Mouse (Mus musculus) cerebral cortex, adult 2 months (tissue): ENCODE results near the gene Atg4b.

ENCODE experiments used
- WGBS: fragments of 180-500 bp; shearing (Covaris S2); methylation state at CpG from one replicate; pipeline ENCODE4 v1.1.7; 2018; 5-methylcytosine and 5-hydroxymethylcytosine counted together

Gene Atg4b

DNA sequence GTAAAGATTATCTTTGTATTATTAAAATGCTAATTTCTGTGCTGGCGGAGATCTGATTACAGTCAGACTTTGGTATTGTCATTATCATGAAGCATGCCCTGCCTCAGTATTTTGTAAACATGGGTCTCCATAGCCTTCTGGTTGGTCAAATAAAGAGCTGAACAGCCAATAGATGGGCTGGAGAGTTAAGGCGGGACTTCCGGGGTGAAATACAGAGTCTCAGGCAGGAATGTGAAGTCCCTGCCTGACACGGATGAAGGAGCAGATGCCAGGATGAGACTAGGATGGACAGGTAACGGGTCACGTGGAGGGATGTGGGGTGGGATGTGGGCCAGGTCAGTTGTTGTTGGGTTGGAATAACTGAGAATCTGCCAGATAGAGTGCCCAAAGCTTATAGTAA, at the start of gene Atg4b:
TSS of gene Atg4b (plus strand) at position 211 of the 400 bp plus-strand sequence.
- 86% methylated on average over 6 of the region's 6 CpGs for WGBS

DNA sequence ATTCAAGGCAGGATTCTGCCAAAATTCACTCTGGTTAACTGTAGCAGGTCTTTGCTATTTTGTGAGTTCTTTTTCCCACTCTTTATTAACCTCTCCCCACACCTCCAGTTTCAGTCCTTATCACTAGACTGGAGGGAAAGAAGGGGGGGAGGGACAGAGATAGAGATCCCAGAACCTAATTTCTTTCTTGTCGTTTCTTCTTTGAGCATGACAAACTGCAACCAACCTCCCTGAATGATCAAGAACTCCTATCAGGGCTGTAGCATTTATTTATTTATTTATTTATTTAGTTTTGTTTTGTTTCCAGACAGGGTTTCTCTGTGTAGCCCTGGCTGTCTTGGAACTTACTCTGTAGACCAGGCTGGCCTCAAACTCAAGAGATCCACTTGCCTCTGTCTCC, 49.2 kb upstream of the Atg4b start:
- 100% methylated on average over 1 of the region's 1 CpGs for WGBS

DNA sequence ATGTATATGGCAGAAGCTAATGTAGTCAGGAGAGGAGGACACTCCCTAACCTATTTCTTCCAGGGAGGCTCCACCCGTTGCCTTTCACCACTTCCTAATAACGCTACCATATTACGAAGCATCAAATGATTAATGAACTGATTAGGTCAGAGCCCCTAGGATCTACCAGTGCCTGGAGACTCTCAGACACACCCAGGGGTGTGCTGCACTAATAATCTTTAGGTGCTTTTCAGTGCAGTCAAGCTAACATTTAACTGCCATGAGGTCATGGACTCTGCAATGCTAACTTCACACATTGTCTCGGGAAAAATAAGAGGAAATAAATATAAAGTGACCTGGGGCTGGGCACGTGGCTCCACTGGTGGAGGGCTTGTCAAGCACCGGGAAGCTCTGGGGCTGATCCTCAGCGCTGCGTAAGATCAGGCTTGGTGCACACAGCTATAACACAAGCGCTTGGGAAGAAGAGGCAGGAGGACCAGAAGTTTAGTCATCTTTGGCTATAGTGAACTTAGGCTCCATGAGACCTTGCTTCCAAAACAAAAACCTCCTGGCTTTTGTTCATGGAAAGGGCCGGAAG, 47.7 kb upstream of the Atg4b start:
- WGBS: 90% methylated on average over 10 of the region's 10 CpGs

DNA sequence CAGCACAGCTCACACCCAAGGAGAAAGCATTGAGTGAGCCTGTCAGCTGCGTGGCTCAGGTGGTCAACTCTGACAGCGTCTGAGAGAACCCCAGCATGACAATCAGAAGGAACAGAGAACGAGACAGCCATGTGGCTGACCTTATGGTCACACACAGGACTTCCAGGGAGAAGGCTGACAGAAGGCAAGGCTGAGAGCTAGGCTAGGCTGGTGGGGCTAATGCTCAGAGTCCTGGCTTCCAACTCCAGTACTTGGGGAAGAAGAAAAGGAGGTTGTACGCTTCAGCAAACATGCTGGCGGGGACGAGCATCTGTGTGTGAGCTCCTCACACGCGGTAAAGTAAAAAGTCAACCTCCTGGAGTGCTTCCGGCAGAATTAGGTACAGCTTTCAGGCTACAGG, 47.0 kb upstream of the Atg4b start:
- WGBS: 83% methylated on average over 9 of the region's 9 CpGs

DNA sequence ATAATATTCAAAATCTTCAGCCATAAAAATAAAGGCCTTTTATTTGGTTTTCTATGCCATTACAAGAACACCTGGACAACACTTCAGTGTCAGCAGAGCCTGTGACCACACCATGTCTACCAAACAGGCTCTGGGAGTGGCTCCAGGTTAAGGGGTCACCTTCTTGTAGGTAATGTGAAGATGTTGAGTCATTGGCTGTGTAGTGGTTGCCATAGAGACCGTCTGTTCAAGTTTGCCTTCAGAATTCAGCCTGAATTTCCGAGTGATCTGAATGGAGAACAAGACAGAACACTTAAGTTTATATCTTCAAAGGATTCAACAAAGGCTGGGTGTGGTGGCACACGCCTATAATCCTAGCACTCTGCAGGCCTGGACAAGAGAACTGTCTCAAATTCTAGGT, 45.9 kb upstream of the Atg4b start:
- WGBS: 66% methylated on average over 3 of the region's 3 CpGs

DNA sequence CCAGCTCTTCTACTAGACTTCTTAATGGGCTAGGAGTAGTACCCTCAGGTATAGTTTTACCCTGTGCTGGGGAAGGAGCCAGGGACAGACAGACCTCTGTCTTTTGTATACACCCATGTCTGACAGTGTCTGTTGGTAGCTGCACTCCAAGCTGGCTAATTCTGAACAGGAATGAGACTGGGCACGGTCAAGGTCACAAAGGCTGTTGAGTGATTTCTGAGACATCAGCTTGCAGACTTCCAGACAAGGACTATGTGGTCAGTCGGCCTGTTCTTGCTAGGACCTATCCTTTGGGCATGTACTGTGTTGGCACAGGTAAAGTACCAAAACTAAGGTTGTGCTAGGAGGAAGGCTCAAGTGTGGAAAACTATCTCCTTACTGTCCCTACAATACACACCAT, 35.1 kb upstream of the Atg4b start:
- 87% methylated on average over 2 of the region's 2 CpGs for WGBS

DNA sequence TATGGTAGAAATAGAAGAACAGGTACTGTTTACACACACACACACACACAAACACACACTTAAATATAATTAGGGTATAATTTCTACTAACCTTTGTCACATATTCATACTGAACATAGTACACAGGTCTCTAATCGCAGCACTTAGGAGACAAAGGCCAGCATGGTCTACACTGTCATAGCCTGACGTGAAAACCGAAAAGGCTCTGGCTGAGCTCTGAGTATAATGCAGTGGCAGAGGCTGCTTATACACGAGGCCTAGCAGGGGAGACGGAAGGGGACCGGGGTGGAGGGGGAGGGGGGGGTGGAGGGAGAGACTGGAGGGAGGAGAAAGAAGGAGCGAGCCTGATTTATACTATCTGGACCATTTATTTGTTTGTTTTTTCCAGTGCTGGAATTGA, 29.7 kb upstream of the Atg4b start:
- 75% methylated on average over 7 of the region's 7 CpGs for WGBS

DNA sequence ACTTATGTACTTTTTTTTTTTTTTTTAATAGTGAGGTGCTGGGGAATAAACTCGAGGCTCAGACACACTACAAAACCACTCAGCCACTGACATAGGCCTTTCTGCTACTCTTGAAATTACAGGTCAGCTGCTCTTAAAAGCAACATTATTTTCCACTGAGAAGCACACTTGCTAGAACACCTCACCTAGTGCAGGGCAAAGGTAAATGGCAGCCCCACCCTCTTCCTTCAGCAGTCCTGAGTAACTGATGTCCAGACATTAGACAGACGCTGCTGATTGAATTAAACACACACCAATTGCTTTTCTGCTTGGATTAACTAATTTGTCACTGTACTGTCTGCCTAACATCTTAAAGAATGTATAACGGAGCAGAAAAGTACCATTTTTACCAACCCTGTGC, 26.7 kb upstream of the Atg4b start:
- 86% methylated on average over 3 of the region's 3 CpGs for WGBS

DNA sequence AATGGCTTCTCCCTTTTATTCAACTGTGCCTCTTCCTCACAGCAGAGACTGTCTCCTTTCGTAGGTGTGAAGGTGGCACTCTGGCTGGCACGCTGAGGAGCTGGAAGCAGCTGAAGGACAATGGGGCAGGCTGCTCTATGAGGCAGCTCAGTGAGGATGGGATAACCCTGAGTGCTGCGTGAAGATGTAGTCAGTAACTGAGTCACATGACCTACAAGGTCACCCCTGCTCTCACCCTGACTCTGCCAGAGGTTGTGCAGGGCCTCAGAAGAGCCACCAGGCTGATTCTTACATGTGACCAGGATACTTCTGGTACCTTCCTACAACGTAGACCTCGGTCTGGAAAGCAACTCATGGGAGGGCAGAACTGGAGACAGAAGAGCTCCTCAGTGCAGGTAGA, 25.6 kb upstream of the Atg4b start:
- 76% methylated on average over 5 of the region's 5 CpGs for WGBS

DNA sequence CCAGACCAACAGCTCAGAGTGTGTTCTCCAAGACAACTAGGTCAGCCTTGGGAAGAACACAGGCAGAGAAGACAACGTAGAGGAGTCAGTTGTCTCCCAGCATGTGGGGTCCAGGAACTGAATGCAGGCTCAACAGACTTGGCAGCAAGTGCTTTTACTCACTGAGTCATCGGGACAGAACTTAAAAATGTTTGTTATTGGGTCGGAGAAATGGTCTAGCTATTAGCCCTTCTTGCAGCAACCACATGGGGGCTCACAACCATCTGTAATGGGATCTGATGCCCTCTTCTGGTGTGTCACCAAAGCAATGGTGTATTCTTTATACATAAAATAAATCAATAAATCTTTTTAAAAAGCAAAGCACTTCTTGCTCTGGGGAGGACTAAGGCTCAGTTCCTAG, 25.2 kb upstream of the Atg4b start:
- WGBS: 36% methylated on average over 3 of the region's 3 CpGs

DNA sequence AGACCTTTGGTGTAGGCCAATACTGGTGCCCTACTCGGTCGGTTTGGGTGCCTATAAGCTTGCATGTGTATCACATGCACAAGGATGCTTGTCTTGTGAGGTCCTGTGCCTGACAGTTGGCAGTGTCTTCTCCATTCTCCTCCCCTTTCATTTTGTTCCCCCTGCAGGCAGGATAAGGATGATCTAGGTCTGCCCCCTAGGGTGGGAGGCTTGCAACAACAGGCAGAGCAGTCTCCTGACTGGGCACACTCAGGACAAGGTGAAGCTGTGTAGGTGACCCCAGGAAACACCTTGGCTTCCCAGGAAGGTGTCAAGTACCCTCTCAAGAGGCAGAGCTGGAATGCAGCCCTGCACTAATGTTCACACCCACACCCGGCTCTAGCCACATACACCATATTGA, 24.3 kb upstream of the Atg4b start:
- 71% methylated on average over 3 of the region's 3 CpGs for WGBS

DNA sequence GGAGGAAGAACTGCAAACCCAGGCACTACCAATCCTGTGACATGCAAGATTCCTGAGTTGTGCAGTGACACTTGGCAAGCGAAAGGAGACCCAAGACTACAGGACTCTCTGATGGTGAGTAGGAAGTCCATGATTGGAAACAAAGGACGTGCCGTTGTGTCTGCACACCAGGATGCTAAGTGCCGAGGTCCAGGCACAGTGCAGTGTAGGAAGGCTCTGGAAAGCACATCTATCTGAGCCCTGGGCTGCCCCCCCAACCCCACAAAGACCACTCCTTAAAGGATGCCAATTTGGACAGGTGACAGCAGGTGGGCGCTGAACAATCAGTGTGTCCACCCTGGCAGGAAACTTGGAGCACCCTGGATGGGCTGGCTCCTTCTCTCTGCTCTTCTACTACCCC, 20.2 kb upstream of the Atg4b start:
- WGBS: 78% methylated on average over 5 of the region's 5 CpGs

DNA sequence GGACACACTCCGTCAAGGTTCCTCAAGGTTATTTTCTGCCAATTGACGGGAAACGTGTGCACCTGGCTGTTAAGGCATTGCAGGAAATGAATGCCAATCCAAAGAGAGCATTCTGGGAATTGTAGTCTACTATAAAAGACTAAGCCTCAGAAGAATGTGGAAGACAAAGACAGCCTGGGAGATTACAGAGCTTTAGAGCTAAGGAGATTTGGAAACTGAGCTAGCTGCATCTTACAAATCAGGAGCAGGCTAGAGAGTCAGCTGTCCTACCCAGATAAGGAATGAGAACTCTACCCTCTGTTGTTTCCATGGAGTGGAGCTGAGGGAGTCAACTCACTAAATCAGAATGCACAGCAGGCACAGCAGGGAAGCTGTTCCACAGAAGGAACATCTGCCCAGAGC, 19.4 kb upstream of the Atg4b start:
- WGBS: 16% methylated on average over 3 of the region's 3 CpGs

DNA sequence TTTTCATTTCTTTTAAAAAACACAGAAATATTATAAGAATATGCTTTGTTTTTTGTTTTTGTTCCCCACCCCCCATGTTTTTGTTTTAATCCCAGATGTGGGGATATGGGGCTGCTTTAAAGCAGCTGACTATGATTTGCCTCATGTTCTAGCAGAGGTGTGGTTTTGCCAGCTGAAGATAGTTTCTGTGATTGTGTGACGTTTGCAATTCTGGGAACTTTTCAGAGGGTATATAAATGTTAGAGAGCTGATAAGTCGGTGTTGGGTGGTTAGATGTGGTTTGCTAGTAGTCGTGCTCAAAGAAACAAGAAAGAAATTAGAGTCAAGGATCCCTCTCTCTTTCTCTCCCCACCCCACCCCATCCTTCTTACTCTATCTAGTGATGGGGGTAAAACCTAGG, 15.4 kb upstream of the Atg4b start:
- 80% methylated on average over 3 of the region's 3 CpGs for WGBS

DNA sequence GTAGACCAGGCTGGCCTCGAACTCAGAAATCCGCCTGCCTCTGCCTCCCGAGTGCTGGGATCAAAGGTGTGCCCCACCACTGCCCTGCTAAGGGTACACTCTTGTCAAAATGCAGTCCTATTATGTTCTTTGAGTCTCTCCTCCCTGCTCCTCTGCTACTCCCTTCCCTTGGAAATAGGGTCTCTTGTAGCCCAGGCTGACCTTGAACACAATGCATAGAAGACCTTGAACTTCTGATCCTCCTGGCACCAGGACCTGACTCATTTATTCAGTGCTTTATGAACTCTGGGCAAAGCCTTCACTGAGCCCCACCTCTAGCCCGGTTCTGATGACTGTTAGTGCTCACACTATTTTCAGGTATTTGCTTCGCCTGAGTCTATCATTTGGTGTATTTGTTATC, 13.6 kb upstream of the Atg4b start:
- 96% methylated on average over 5 of the region's 5 CpGs for WGBS

DNA sequence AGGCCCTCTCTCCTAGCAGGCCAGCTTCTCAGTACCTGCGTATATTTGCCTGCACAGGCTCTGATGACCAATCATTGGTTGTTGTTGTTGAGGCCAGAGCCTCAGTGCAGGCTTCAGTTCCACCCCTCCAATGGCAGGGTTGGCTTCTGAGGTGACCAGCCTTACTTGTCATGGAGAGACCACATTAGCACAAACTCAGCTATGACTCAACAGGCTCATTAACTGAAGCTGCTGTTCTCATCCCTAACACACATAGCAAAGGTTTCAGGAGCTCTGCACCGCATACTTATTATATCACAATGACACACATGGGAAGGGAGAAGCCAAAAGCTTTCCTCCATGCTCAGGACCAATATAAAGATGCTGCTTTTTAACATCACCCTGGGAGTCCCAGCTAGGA, 10.6 kb upstream of the Atg4b start:
- 84% methylated on average over 2 of the region's 2 CpGs for WGBS

DNA sequence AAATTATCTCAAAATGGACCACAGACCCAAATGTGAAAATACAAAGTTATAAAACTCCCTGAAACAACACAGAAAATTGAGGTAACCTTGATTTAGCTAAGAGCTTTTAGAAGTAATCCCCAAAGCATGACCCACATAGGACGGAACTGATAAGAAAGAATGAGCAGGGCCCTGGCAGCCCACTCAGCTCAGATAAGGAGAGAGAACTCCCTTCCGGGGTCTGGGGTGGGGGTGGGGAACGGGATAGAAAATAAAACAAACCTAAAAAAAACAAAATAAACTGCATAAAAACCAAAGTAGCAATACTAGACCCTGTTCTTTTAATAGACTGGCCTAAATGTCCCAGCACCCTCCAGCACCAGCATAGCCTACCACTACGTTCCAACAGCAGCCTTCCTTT, 9.3 kb upstream of the Atg4b start:
- WGBS: 80% methylated on average over 4 of the region's 4 CpGs

DNA sequence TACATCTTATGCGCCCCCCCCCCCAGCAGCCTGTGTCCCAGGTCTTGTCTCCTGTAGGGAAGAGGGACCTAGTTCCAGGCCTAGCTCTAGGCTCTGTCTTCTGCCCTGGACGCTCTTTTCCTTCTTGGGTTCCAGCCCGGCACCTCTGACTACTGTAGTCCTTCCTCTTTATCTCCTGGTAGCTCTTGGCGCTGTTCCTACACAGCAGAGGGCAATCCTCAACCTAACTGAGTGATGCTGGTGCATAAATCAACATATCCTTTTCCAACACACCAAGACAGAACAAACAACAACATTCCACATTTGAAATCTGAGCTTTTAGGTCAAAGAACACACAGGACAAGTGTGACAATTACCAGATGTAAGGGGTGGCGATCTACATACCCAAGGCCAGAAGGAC, 5.1 kb upstream of the Atg4b start:
- 89% methylated on average over 5 of the region's 5 CpGs for WGBS

DNA sequence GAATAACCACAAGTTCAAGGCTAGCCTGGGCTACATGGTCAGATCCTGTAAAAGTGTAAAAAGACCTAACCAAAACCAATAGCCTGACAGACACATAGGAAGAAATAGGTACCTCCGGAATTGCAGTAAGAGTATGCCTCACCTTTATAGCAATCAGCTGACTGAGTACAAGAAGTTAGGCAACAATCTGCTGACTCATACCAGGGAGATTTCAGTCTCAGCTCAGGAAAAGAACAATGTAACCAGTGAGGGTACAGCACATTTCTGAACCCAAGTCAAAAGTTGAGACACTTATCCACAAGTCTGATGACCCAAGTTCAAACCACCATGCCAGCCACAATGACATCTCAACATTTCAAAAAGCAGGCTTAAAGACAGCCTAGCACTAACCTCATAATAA, 2.8 kb upstream of the Atg4b start:
- 94% methylated on average over 1 of the region's 1 CpGs for WGBS

DNA sequence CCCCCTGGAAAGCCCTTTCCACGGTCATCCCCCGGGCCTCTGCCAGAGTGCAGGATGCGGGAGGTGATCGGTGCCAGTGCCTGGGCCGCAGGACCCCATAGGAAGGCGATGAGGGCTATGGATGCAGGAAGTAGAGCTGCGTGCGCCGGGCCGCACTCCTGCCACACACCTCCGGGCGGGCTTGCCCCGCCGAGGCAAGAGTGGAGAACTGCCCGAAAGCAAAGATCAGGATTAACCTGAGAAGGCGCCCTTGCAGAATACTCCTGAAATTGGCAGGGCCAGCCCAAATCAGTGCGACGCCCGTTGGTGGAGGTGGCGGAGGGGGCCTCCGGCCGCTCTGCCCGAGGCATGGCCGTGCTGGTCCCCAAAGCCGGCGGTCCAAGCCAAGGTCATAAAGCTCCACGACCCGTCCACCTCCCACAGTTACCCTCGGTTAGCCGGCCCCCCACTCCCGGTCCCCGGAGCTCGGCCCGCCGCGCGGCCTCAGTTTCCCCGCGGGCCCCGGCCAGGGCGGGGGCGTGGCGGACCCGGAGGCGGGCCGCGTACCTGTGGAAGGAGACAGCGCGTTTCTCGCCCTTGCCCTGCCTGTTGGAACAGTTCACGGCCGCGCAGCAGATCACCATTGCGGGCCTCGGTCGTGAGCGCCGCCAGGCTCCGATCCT, 2.7 kb downstream of the Atg4b start:
- under 1% methylated on average over 59 of the region's 59 CpGs for WGBS

DNA sequence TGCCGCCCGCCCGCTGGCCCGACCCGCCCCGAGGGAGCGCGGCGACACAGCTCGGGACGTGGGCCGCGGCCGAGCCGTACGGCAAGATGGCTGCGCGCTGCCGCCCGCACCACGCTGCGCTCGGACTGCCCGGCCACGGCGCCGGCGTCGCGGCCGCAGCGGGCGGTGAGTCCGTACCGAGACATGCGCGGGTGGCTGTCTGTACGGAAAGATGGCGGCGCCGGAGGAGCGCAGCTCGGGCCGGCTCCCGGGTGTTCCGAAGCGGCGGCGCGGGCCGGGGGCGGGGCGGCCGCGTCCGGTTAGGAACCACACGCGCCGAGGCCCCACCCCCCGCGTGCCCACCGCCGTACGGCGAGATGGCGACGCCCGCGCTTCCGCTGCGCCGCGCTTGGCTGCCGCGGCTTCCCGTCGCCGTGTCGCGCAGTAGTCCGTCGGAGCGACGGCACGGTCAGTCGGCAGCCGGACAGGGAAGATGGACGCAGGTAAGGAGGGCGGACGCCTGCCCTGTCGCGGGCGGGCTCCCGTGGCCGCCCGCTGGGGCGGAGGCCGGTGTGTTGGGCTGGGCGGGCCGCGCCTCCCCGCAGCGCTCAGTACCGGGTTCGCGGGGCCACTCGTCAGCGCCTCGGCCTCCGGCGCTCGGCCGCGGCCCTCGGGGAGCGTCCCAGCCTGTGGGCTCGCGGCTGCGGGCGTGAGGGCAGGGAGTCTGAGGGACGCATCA, 3.4 kb downstream of the Atg4b start, which contains the start of gene Thap4:
TSS of gene Thap4 (minus strand) at position 292 of the 718 bp plus-strand sequence.
- WGBS: 1% methylated on average over 103 of the region's 121 CpGs

DNA sequence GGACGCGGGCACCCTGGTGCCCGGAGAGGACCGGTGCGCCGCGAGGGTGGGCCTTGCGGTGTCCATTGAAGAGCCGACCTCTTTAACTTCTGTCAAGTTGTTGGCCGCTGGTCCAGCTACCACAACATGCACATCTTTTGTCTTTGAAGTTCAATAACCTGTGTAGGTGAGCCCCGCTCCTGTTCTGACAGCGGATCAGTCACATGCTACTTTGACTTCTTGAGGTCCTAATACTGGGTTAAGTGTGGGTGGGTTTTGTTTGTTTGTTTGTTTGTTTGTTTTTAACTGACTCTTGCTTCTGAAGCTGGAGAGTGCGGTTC, 4.0 kb downstream of the Atg4b start:
- WGBS: under 1% methylated on average over 13 of the region's 13 CpGs

DNA sequence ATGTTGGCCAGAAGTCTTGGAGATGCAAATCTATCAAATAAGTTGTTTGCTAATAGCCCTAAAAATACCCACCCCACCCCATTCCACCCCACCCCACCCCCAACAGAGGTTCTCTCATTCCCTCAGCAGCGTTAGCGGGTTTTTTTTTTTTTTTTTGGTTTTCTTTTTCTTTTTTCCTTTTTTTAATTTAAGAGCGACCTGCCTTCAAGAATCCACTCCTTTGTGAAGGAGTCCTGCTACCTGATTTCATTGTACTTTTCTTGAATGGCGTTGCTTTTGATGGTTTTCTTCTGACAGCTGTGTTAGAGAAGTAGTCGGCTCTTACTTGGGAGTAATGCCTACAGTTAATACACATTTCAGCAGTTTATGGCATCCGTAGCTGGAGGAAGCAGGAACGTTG, 4.3 kb downstream of the Atg4b start:
- WGBS: 16% methylated on average over 7 of the region's 7 CpGs

DNA sequence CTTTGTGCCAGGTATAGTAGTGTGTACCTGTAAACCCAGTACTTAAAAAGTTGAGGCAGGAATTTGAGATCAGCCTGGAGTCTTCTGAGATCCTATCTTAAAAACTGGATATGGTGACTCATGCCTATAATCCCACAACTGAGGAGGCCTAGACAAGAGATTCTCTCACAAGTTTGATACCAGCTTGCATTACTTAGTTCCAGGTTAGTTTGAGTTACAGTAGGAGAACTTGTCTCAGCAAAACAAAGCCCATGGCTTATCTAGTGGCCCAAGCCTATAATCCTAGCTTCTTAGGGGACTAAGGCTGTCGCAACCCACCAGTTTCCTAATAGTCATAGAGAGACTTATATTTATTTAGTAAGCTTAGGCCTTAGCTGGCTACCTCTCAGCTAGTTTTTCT, 8.8 kb downstream of the Atg4b start:
- WGBS: 97% methylated on average over 1 of the region's 1 CpGs
